Mouse (Mus musculus): ENCODE results near the gene Polg2. TPM values are rescaled to one million over a fixed set of nuclear protein-coding genes. Genes with fewer than 3 reads are reported as not detected.
"Not testable (repeated sequence)": the region's sequence is repeated elsewhere in the genome, so short reads cannot be mapped to it uniquely, and the experiment has no call there.

The Polg2 gene
- total RNA-seq, 2 experiments from 2014 or later = 3.1 to 3.4 TPM

GRCm38 (mm10) chr11:106760511-106760910 is 18.8 kb downstream of the Polg2 start:
- no peak for DNase-seq

GRCm38 (mm10) chr11:106759028-106759427 is 20.3 kb downstream of the Polg2 start:
- DNase-seq = no peak

GRCm38 (mm10) chr11:106755583-106755982 is 23.8 kb downstream of the Polg2 start:
- no peak for DNase-seq

GRCm38 (mm10) chr11:106753314-106753713 is 26.0 kb downstream of the Polg2 start:
- no peak for DNase-seq

- no peak for DNase-seq
Observed at GRCm38 (mm10) chr11:106752103-106752502, 27.2 kb downstream of the Polg2 start.

- DNase-seq = no peak
Observed at GRCm38 (mm10) chr11:106751039-106752018, 28.0 kb downstream of the Polg2 start, which contains the start of gene Milr1. TSS of gene Milr1 (plus strand) at chr11:106751226.

GRCm38 (mm10) chr11:106750121-106750751 is 29.1 kb downstream of the Polg2 start, which contains the start of gene Pecam1:
TSS of gene Pecam1 (minus strand) at chr11:106750628.
- no peak for DNase-seq

GRCm38 (mm10) chr11:106749557-106750120 is 29.7 kb downstream of the Polg2 start:
- DNase-seq = not testable (repeated sequence)

- no peak for DNase-seq
Observed at GRCm38 (mm10) chr11:106744949-106745348, 34.4 kb downstream of the Polg2 start.

GRCm38 (mm10) chr11:106742388-106742841 is 36.9 kb downstream of the Polg2 start:
- no peak for DNase-seq

- no peak for DNase-seq
Observed at GRCm38 (mm10) chr11:106741826-106742225, 37.5 kb downstream of the Polg2 start.

GRCm38 (mm10) chr11:106741232-106741631 is 38.1 kb downstream of the Polg2 start:
- peak; percentile 24 for DNase-seq

GRCm38 (mm10) chr11:106740724-106741123 is 38.6 kb downstream of the Polg2 start:
- not testable (repeated sequence) for DNase-seq

- DNase-seq = no peak
Observed at GRCm38 (mm10) chr11:106739116-106739515, 40.2 kb downstream of the Polg2 start.

GRCm38 (mm10) chr11:106737178-106737621 is 42.1 kb downstream of the Polg2 start:
- peak; percentile 45 for DNase-seq

- DNase-seq = no peak
Observed at GRCm38 (mm10) chr11:106736614-106737013, 42.7 kb downstream of the Polg2 start.

GRCm38 (mm10) chr11:106730714-106731113 is 48.6 kb downstream of the Polg2 start:
- DNase-seq = no peak

GRCm38 (mm10) chr11:106729656-106730055 is 49.7 kb downstream of the Polg2 start:
- no peak for DNase-seq

- no peak for DNase-seq
Observed at GRCm38 (mm10) chr11:106728402-106729366, 50.7 kb downstream of the Polg2 start.

- DNase-seq = no peak
Observed at GRCm38 (mm10) chr11:106727967-106728366, 51.4 kb downstream of the Polg2 start.

- not testable (repeated sequence) for DNase-seq
Observed at GRCm38 (mm10) chr11:106724916-106725235, 54.5 kb downstream of the Polg2 start.

Data from heart, postnatal 4 days (tissue).